Mouse (Mus musculus) layer of hippocampus, postnatal 25 days (tissue): ENCODE results near the gene Gm28710. TPM values are rescaled to one million over a fixed set of nuclear protein-coding genes. Genes with fewer than 3 reads are reported as not detected.

Experiments used
- DNase-seq, 2 experiments: peaks; one replicate each; pipeline ENCODE4 v3.0.0; 2022; ENCODE audit warnings: mixed read lengths in 2 of 2, low spot score in 1 of 2; ENCODE audit errors: extremely low spot score in 1 of 2
- total RNA-seq, 2 experiments: library from RNA; stranded (reverse); gene quantifications; 2 replicates each; pipeline ENCODE4 v1.2.3; 2021

Gm28710 gene
- total RNA-seq = not detected

DNA sequence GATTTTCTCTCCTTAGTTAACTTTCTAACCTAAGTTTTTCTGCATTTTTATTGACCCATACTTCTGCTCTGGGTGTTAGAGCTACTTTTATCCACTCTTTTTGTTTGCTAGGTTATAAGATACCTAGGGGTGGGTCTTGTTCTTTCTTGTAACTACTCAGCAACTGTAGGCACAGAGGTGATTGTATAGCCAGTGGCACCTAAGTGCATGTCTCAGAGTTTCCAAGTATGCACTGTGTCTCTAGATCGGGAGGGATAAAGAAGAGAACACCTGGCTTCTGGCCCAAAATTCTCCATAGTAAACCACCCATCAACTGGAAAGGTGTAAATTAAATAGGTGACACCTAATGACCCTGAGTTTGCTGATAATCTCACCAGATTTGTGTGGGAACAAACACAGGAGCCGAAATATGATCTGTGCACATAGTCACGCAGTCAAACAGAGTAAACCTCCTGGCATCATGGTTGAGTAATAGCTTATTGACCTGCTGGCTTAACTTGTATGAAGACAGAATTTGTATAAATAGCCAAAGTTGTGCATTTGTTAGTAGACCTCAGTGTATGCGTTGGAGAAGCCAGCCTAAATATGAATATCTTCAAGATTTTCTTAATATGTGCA lies at the start of gene Gm28710:
Gene Gm28710, plus strand, starts transcription at position 568 of the 618 bp plus-strand sequence.
- DNase-seq = no peak

DNA sequence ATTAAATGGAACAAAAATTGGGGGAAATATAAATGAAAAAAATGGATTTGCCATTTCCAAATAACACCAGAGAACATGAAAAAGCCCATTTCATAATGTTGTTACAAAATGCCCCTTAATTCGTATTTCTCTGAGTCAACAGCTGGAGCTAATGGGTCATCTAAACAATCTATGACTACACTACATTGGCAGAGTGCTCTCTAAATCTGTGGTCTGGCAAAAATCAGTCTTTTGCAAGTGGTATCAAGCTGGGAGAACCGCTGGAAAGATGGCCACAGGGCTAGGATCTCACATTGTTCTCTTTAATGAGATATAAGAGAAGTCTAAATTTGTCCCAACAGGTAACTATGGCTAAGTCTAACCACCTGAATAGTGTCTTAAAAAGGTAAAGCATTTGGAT lies 14.4 kb upstream of the Gm28710 start:
- DNase-seq = no peak

DNA sequence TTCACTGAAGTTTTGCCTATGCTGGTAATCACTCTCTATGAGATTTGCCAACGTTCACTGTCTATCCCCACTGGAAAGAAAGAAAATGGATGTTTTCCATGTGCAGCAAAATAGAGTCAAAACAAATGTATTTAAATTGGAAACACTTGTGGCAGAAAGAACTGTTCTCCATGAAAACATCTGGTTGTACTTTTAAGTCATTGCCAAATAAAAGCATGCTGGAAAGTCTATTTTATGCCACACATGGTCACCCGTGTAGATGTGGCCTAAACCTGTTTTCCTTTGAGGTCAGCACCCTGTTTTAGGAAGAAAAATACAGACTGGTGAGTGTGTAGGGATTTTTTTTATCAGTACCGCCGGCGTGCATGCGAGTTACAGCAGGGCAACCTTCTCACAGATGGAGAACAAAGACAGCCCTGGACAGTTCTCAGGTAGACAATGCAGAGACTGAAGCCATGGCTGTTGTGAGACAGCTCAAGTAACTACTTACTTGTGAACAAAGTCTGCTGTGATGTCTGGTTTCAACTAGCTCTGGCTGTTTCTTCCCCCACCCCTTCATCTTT lies 12.9 kb upstream of the Gm28710 start:
- DNase-seq = no peak

GRCm38 (mm10) chr5:16785627-16786026 lies 6.0 kb upstream of the Gm28710 start:
- no peak for DNase-seq

DNA sequence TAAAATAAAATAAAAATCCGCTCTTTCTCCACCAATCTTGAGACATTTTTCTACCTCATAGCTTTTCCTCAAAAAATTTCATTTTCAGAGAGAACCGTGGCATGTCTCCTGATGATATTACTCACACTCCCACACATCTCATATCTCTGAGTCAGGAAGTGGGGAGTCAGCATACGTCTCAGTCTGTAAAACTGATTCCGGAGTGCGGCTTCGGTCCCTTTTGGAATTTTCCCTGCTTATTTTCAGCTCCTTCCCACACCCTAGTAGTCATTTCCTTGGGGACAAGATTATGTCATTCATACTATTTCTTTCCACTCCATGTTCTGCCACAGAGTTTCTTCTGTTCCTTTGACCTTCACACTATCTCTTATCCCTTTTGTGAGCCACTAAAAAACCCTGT lies 3.4 kb downstream of the Gm28710 start:
- DNase-seq = no peak

- no peak for DNase-seq
Measured at GRCm38 (mm10) chr5:16802726-16803125, 11.1 kb downstream of the Gm28710 start.

DNA sequence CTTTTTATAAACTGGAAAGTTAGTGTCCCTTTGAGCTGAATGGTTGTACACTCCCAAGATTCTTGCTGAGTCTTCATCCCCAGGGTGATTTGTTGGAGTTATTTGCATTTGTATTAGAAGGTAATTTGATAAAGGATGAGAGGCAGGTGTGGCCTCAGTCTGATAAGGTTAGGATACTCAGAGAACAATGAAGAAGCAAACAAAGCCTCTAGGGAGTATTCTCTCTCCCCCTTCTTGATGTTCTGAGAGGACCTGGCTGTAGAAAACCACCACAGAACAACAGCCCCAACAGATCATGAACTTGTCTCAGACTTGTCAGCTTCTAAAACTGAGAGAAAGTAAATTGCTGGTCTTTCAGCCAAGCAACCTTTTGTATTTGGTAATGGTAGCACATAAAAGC lies 47.4 kb downstream of the Gm28710 start:
- DNase-seq = no peak

- DNase-seq = peak; percentile 33 to 65
Measured at GRCm38 (mm10) chr5:16869309-16869915, 77.8 kb downstream of the Gm28710 start.

DNA sequence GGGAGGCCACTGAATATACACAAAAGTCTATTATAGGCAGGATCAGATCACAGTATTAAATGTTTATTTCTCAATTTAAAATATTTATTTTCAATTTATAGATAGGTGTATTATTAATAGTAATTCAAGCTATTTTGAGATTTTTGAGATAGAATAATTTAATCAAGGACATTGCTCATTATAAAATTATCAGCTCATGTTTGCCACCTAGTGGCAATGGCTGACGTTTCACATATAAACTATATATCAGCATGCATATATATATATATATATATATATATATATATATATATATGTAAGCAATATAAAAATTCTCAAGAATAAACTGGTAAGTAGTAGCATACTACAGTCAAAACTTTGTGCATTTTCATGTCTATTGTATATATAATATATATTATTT lies 102.6 kb downstream of the Gm28710 start:
- peak in 1 of 2 experiments; percentile 6 for DNase-seq

DNA sequence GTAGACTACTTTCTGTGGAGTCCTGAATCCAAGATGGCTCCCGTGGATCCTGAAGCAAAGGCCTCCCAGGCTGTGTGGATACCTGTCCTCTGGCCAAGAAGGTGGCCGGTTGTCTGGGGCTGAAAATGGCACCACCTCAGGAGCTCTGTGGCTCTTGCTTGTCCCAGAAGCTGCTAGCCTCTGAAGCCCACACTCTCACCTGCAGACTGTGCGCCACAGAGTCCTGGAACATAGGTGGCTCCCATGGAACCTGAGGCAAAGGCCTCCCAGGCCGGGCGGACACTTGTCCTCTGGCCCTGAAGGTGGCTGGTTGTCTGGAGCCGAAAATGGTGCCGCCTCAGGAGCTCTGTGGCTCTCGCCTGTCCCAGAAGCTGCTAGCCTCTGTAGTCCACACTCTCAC lies 128.2 kb downstream of the Gm28710 start:
- no peak for DNase-seq

DNA sequence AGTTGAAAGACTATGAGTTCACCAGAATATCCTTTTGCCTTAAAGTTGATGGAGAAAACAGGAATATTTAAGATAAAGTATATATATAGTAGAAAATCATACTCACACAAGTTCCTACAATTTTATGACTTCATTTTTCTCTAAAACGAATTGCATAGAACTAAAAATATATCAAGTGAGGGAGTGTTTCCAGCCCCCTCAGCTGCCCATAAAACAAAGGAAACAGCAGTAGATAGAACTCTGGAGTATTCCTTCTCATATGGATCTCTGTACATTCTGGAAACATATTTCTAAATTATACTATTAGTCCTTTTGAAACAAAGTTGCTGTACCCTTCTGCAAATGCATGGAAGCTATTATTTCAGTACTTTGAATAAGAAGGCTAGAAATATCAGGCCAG lies 130.9 kb downstream of the Gm28710 start:
- no peak for DNase-seq

Other genes starting within 250 kb of the Gm28710 start
- gene Hgf, start 238.3 kb upstream of the Gm28710 start, total RNA-seq = 1 to 10 TPM; 3.4 to 3.9 TPM